Mouse (Mus musculus) heart, adult 2 months (tissue): ENCODE measurements around the gene Eif3m. TPM values are rescaled to one million over a fixed set of nuclear protein-coding genes. Genes with fewer than 3 reads are reported as not detected.

Source experiments
- DNase-seq, 2 experiments: peaks; one replicate each; pipeline ENCODE4 v3.0.0; 2021
- H3K27ac ChIP-seq: fragments of 200-600 bp; 2 replicates; pipeline ENCODE4 v1.8.1; 2022
- H3K27me3 ChIP-seq: fragments of 200-500 bp; 2 replicates; pipeline ENCODE4 v1.6.1; 2012; ENCODE audit warnings: mild to moderate bottlenecking, low read length, inconsistent platforms, mixed read lengths; ENCODE audit not compliant: control insufficient read depth, insufficient read depth
- H3K36me3 ChIP-seq: fragments of 200-500 bp; 2 replicates; pipeline ENCODE4 v1.6.1; 2012; ENCODE audit warnings: low read length, inconsistent platforms; ENCODE audit not compliant: control insufficient read depth, insufficient read depth
- H3K4me1 ChIP-seq: fragments of 200-500 bp; 2 replicates; pipeline ENCODE4 v1.6.1; 2011; ENCODE audit warnings: low read length; ENCODE audit not compliant: control insufficient read depth, insufficient read depth
- H3K4me3 ChIP-seq: fragments of 200-600 bp; 2 replicates; pipeline ENCODE4 v1.8.1; 2022
- H3K79me2 ChIP-seq: fragments of 200-500 bp; replicated peaks from 2 replicates; pipeline ENCODE4 v1.6.1; 2012; ENCODE audit warnings: mild to moderate bottlenecking, inconsistent platforms, low read length, moderate library complexity, mixed read lengths; ENCODE audit not compliant: control insufficient read depth, insufficient read depth
- H3K9ac ChIP-seq: fragments of 200-500 bp; 2 replicates; pipeline ENCODE4 v1.6.1; 2012; ENCODE audit warnings: low read depth, mild to moderate bottlenecking, control low read depth, inconsistent platforms, low read length, mixed read lengths
- CTCF ChIP-seq: fragments of 200-600 bp; IDR thresholded peaks from 2 replicates; pipeline ENCODE4 v1.8.1; 2022; ENCODE audit warnings: antibody characterized with exemption, mild to moderate bottlenecking, moderate library complexity
- EP300 ChIP-seq: fragments of 200-500 bp; IDR thresholded peaks from 2 replicates; pipeline ENCODE4 v1.6.1; 2011; ENCODE audit warnings: low read depth, low read length, control low read depth; ENCODE audit not compliant: insufficient read depth
- POLR2A ChIP-seq: fragments of 200-500 bp; IDR thresholded peaks from 2 replicates; pipeline ENCODE4 v1.6.1; 2011; ENCODE audit warnings: mild to moderate bottlenecking, low read depth, low read length, control low read depth; ENCODE audit not compliant: insufficient read depth
- WGBS: fragments of 180-500 bp; shearing (Covaris S2); methylation state at CpG from one replicate; pipeline ENCODE4 v1.1.7; 2018; 5-methylcytosine and 5-hydroxymethylcytosine counted together
- intact Hi-C: fragments of 180-260 bp; cut with DNase I; formaldehyde crosslinking; loops from one replicate; pipeline ENCODE4 v1.15.1; 2025
- long read RNA-seq: library from polyadenylated mRNA; stranded (forward); transcript quantifications from one replicate; pipeline ENCODE4 v2.0.0, GENCODE M21; 2021
- polyA plus RNA-seq: library from polyadenylated mRNA; depleted of rRNA; stranded (reverse); fragments of >200 nt; gene quantifications from 2 replicates; pipeline ENCODE4 v1.2.3, GENCODE M21; 2012; rRNA removed
- total RNA-seq, 2 experiments: library from RNA; stranded (reverse); gene quantifications; 2 replicates each; pipeline ENCODE4 v1.2.3; 2021

The Eif3m gene
- total RNA-seq (100 to 1,000 TPM; 114 to 136 TPM), polyA plus RNA-seq (35.2 and 72.1 TPM in 2 replicates)
- long read RNA-seq, transcript Eif3m-201 (11 exons, 1,283 nt): major isoform, 83 of 94 reads
- long read RNA-seq, partial matches to known transcripts: 9 of 94 reads
- long read RNA-seq, other reads (novel, unspliced or antisense): 1 of 94 reads

- intact Hi-C loops: loop anchor here (5.0 kb wide), 1 partner anchor 115 kb away; no protein-coding TSS in a partner anchor
- peak; percentile 94 to 96 for DNase-seq
- 1% methylated on average over 25 of the region's 25 CpGs for WGBS
These were observed at the start of gene Eif3m for GRCm38 (mm10) chr2:105016967-105017287. TSS of gene Eif3m (minus strand) at chr2:105017080.

GRCm38 (mm10) chr2:105062741-105063372 lies 46.0 kb upstream of the Eif3m start:
- Histone ChIP-seq H3K9ac (no peak overlapping the region), H3K36me3 (no peaks in the 10 kb centered on the region), H3K27ac (no peak overlapping the region), H3K4me1 (0 out of 2 replicates have a peak, but pooled peaks cover 1% of the 10 kb centered on the region), H3K79me2 (no peaks in the 10 kb centered on the region), H3K27me3 (no peaks in the 10 kb centered on the region), H3K4me3 (no peak overlapping the region)
- no peak for DNase-seq
- WGBS: 52% methylated on average over 7 of the region's 7 CpGs
- intact Hi-C loops: no loop called here
- TF ChIP-seq EP300: no peak
- TF ChIP-seq CTCF: no peak
- TF ChIP-seq POLR2A: no peak

More at GRCm38 (mm10) chr2:105016967-105017287, at the start of gene Eif3m:
- peak within 1 kb of the TSS; percentile 85 for H3K27ac ChIP-seq
- H3K36me3 ChIP-seq: peaks cover 2% of the 10 kb centered on the region; the same call in 1 of the 2 replicates
- peak within 1 kb of the TSS; percentile 96 for H3K9ac ChIP-seq
- H3K27me3 ChIP-seq: no peaks in the 10 kb centered on the region
- H3K4me3 ChIP-seq: peak within 1 kb of the TSS; percentile 98
- TF ChIP-seq POLR2A (peak; percentile 76), EP300 (no peak)
- peaks cover 4% of the 10 kb centered on the region for H3K4me1 ChIP-seq
- peaks cover 3% of the 10 kb centered on the region; the same call in 1 of the 2 replicates for H3K79me2 ChIP-seq

- H3K36me3 ChIP-seq: no peaks in the 10 kb centered on the region
- H3K79me2 ChIP-seq: no peaks in the 10 kb centered on the region
- WGBS: 48% methylated on average over 7 of the region's 7 CpGs
- intact Hi-C loops: no loop called here
- H3K4me1 ChIP-seq: 0 out of 2 replicates have a peak, but pooled peaks cover 1% of the 10 kb centered on the region
- H3K4me3 ChIP-seq: no peak overlapping the region
- no peak for TF ChIP-seq EP300
- TF ChIP-seq POLR2A: no peak
- TF ChIP-seq CTCF: no peak
- no peak overlapping the region for H3K9ac ChIP-seq
- DNase-seq: no peak
- no peaks in the 10 kb centered on the region for H3K27me3 ChIP-seq
- no peak overlapping the region for H3K27ac ChIP-seq
These were observed 41.8 kb upstream of the Eif3m start for GRCm38 (mm10) chr2:105058577-105059116.

GRCm38 (mm10) chr2:105055529-105055928 lies 38.6 kb upstream of the Eif3m start:
- Histone ChIP-seq H3K9ac (no peak overlapping the region), H3K27me3 (no peaks in the 10 kb centered on the region), H3K4me3 (no peak overlapping the region), H3K27ac (no peak overlapping the region), H3K4me1 (0 out of 2 replicates have a peak, but pooled peaks cover 1% of the 10 kb centered on the region), H3K36me3 (no peaks in the 10 kb centered on the region), H3K79me2 (no peaks in the 10 kb centered on the region)
- no peak for DNase-seq
- WGBS: 71% methylated on average over 1 of the region's 1 CpGs
- intact Hi-C loops: no loop called here
- no peak for TF ChIP-seq EP300
- no peak for TF ChIP-seq CTCF
- no peak for TF ChIP-seq POLR2A

- H3K4me1 ChIP-seq: no peaks in the 10 kb centered on the region
- TF ChIP-seq CTCF (no peak), POLR2A (no peak), EP300 (no peak)
- H3K9ac ChIP-seq: no peak overlapping the region
- no peaks in the 10 kb centered on the region for H3K36me3 ChIP-seq
- H3K27ac ChIP-seq: no peak overlapping the region
- WGBS: 76% methylated on average over 1 of the region's 1 CpGs
- DNase-seq: no peak
- intact Hi-C loops: no loop called here
- H3K4me3 ChIP-seq: no peak overlapping the region
- H3K79me2 ChIP-seq: no peaks in the 10 kb centered on the region
- H3K27me3 ChIP-seq: no peaks in the 10 kb centered on the region
These were observed 31.4 kb upstream of the Eif3m start for GRCm38 (mm10) chr2:105048301-105048700.

- H3K27ac ChIP-seq: no peak overlapping the region
- no peak overlapping the region for H3K9ac ChIP-seq
- H3K79me2 ChIP-seq: no peaks in the 10 kb centered on the region
- no peaks in the 10 kb centered on the region for H3K27me3 ChIP-seq
- H3K36me3 ChIP-seq: no peaks in the 10 kb centered on the region
- intact Hi-C loops: no loop called here
- TF ChIP-seq CTCF (no peak), EP300 (no peak), POLR2A (no peak)
- no peaks in the 10 kb centered on the region for H3K4me1 ChIP-seq
- H3K4me3 ChIP-seq: no peak overlapping the region
- WGBS: 49% methylated on average over 4 of the region's 4 CpGs
- DNase-seq: no peak
These were observed 26.3 kb upstream of the Eif3m start for GRCm38 (mm10) chr2:105043152-105043551.
